Mouse (Mus musculus) ovary, postnatal 14 days (tissue): Measurements from ENCODE around the gene Fcgr1.
"Not testable (repeated sequence)": the region's sequence is repeated elsewhere in the genome, so short reads cannot be mapped to it uniquely, and the experiment has no call there.

Experiments used
- DNase-seq: peaks from one replicate; pipeline ENCODE4 v3.0.0; 2022; ENCODE audit warnings: low spot score

Gene Fcgr1

DNA sequence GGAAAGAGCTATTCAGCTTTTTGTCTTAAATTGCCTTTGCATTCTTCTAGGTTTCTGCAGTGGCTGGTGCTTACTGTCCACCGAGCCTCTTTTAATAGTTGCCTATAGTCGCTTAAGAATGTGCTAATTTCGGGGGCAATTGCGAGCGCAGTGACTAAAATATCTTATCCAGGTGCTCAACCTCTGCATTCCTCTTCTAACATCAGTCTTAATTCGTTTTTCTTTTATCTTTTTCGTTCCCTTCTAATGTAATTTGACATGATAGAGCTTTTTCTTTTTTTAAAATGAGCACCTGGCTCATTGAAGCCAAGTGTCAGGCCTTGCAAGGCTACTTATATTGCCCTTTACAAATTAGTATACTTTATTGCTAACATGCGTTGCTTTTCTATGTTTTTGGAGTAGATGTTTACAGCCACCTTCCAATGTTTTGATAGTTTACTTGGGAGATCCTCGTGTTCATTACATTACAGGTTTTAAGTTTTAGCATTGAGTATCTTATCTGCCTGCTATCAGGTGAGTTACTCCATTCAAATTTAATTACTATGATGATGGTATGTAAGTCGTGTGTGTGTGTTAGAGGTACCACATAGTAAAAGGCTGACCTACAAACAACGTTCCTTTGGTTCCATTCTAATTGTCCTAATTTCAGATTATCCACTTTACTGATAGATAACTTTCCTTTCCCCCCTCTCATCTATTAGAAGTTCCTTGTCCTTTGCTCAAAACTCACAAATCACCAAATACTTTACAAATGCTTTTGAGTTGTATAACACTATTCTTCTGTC is 46.2 kb downstream of the Fcgr1 start:
- DNase-seq = no peak

DNA sequence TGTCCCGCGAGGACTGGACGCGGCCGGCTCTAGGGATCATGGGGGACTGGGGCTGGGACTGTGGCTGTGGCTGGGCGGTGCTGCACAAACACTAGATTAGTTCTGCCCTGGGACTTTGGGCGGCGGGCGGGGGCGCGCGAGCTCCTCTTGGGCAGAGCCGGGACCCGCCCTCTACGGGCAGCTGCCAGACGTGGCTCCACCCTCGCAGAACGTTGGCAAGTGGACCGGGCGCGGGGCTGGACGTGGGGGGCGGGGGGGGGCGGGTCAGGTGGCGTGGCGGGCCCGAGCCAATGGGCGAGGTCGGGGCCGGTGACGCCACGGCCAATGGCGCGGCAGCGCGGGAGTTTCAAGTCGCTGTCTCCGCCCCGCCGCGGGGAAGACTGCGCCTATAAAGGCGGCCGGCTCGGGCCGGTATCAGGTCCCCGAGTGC is 47.3 kb downstream of the Fcgr1 start, which contains the start of gene Hist2h3c1:
Hist2h3c1 (plus strand) TSS at position 259 of the 430 bp plus-strand sequence.
- DNase-seq = not testable (repeated sequence)

DNA sequence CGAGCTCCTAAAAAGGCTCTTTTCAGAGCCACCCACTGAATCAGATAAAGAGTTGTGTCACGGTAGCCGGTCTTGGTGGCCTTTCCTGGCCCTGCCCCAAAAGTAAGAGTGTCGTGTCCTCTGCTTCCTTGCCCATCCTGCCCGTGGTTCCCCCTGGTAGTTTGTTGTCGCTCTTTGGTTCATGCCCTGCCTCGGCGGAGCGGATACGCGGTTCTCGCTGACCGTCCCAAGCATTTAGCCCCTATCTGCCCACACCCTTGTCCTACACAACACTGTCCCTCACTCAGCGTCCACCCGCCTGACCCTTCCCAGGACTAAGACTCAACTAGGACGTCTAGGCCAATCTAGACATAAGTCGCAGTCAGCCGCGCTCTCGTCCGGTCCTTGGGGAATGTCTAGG is 47.8 kb downstream of the Fcgr1 start:
- DNase-seq = not testable (repeated sequence)

DNA sequence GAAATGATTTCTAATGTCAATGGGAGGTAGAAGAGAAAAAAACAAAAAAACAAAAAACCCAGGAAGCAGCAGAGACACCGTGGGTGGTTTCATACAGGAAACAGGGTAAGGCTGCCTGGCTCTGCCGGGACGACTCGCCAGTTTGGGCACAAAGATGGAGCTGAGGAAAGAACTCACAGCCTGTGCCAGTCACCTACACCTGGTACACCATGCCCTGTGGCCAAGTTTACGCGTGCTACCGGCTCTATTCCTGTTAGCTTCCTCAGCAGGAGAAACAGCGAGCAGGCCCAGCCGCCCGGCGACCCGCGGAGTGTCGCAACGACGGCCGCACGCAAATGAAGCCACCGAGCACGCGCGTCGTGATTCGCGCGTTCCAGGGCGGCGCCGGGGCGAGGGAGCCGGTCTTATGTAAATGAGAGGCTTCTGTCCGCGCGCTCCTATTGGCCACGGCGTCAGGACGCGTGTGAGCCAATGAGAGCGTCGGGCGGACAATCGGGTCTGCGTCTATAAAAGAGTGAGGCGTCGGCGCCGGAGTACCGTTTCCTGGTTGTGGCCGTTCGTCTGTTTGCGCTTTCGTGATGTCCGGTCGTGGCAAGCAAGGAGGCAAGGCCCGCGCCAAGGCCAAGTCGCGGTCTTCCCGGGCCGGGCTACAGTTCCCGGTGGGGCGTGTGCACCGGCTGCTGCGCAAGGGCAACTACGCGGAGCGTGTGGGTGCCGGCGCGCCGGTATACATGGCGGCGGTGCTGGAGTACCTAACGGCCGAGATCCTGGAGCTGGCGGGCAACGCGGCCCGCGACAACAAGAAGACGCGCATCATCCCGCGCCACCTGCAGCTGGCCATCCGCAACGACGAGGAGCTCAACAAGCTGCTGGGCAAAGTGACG is 48.5 kb downstream of the Fcgr1 start, which contains the start of gene Hist2h2aa1:
Hist2h2aa1 (plus strand) TSS at position 495 of the 884 bp plus-strand sequence.
- peak; percentile 69 for DNase-seq

DNA sequence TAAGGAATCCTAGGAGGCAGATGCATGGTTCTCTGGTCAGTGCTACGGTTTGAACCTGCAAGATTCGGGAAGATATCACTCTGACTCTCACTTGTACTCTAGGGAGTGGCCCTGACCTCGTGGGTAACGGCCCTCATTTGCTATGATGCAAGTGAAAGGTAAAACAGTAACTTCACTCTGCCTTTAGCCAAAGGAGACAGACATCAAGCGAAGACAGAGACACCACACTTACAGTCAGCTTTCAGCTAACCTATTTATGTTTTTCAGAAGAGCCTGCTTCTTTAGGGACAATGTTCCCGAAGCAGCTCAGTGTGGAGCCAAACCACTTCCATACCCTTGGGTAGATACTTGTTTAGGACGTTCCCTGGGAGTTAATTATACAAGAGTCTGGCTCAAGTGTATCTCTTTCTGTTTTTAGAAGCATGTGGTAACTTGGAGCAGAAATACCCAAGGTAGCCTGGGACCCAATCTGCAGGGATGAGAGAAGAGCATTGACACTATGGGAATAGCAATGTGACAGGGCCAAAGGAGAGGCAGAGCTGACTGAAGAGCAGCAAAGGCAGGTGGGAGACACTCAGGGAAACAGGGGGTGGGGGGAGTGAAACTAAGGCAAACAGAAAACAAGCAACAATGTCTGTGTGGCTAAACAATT is 49.7 kb downstream of the Fcgr1 start:
- DNase-seq = no peak

- DNase-seq = no peak
Observed at GRCm38 (mm10) chr3:96240799-96241197, 53.0 kb downstream of the Fcgr1 start.

DNA sequence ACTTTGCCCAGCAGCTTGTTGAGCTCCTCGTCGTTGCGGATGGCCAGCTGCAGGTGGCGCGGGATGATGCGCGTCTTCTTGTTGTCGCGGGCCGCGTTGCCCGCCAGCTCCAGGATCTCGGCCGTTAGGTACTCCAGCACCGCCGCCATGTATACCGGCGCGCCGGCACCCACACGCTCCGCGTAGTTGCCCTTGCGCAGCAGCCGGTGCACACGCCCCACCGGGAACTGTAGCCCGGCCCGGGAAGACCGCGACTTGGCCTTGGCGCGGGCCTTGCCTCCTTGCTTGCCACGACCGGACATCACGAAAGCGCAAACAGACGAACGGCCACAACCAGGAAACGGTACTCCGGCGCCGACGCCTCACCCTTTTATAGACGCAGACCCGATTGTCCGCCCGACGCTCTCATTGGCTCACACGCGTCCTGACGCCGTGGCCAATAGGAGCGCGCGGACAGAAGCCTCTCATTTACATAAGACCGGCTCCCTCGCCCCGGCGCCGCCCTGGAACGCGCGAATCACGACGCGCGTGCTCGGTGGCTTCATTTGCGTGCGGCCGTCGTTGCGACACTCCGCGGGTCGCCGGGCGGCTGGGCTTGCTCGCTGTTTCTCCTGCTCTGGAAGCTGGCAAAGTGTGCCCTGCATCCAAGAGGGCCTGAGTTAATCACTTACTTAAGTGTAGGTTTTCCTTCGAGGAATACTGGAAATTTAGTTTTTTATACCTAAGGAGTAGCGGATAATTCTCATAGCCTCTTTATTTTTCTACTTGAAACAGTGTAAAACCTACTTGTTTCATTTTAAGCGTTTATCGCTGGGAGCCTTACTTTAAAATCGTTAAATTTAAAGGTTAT is 53.6 kb downstream of the Fcgr1 start, which contains the start of gene Hist2h2aa2:
Hist2h2aa2 (minus strand) TSS at position 328 of the 850 bp plus-strand sequence.
- DNase-seq = peak; percentile 89

DNA sequence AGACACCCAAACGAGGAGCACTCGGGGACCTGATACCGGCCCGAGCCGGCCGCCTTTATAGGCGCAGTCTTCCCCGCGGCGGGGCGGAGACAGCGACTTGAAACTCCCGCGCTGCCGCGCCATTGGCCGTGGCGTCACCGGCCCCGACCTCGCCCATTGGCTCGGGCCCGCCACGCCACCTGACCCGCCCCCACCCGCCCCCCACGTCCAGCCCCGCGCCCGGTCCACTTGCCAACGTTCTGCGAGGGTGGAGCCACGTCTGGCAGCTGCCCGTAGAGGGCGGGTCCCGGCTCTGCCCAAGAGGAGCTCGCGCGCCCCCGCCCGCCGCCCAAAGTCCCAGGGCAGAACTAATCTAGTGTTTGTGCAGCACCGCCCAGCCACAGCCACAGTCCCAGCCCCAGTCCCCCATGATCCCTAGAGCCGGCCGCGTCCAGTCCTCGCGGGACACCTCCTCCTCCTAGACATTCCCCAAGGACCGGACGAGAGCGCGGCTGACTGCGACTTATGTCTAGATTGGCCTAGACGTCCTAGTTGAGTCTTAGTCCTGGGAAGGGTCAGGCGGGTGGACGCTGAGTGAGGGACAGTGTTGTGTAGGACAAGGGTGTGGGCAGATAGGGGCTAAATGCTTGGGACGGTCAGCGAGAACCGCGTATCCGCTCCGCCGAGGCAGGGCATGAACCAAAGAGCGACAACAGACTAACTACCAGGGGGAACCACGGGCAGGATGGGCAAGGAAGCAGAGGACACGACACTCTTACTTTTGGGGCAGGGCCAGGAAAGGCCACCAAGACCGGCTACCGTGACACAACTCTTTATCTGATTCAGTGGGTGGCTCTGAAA is 54.6 kb downstream of the Fcgr1 start, which contains the start of gene Hist2h3c2:
Hist2h3c2 (minus strand) TSS at position 174 of the 840 bp plus-strand sequence.
- DNase-seq = not testable (repeated sequence)

DNA sequence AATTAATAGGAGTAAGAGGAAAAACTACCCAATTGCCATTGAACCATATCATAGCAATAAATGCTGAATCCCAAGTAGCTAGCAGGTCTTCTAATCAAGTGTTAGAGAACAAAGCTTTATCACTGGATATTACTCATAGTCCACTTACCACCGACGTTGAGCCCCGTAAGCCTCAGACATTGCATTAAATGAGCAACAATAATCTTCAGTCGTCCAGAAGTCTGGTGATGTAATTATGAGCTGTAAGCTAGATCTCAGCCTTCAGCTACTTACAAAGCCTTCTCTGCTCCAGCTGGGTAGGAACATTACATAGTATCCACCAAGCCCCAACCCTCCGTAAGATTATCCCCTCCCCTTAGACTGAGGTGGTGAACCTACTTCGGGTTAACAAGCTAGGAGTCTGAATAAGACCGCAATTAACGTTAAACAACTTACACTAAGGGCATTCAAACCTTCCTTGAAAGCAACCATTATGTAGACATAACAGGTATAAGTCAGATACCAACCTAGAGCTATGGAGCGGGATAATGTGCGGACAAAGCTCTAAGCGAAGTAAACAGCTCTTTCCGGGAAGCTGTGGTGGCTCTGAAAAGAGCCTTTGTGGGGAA is 55.8 kb downstream of the Fcgr1 start:
- DNase-seq = no peak

DNA sequence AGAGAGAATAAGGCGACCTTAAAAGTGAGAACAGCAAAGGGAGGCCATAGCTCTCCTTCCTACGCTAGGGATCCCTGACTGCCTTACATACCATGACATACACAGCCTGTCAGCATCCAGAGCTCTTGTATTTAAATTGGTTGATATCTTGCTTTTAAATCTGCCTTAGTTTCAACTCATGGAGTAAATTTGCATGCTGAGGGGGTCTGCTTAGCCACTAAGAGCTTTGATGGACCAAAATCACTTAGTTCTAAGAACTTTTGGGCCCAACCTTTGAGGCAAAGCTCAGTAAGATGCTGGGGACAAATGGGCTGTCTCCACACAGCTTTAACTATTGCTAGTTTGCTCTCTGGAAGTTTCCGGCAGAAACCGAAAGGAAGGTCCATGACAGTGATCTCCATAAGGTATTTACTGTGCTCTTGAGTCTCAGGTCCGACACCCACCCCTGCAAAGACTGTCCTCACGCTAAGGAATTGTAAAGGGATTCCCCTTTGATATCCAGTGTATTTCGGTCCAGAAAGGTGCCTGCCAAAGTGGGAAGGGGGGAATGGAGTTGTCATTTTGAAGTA is 56.4 kb downstream of the Fcgr1 start:
- DNase-seq = no peak

DNA sequence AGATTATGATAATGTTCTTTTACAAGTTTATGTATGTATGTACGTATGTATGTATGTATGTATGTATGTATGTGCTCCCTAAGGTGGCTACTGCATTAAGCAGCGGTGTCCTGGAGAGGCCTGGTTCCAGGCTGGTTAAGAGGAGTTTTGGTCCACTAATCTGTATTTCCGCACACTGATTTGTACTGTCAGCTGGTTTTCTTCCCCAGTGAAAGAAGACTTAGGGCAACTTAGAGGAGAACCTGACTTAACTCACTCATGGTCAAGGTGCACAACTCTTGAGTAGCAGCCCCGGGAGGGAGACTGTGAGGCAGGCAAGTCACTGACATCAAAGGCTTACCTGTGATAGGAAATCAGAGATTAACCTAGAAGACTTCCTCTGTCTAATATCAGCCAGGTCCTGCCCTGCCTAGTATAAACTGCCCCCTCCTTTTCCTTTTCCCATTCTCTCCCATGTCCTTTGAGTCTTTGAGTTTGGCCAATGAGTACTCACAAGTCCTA is 56.9 kb downstream of the Fcgr1 start:
- DNase-seq = no peak

- DNase-seq = no peak
Observed at GRCm38 (mm10) chr3:96235836-96236235, 57.9 kb downstream of the Fcgr1 start.

DNA sequence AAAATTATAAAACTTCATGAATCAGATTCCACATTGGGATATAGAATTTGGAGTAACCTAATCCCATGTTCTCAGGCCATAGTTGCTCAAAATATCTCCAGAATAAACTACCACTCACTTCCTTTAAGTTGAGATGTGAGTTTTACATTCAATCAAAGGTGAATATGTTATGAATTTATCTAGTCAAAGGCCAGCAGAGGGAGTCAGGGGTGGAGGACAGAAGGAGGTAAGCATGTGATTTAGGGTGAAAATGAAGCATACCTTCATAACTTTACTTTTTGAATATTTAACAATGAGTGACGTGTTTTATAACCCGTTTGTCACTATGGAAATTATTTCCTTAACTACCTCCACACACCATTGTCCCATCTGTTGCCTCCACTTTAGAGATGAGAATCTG is 58.9 kb downstream of the Fcgr1 start:
- DNase-seq = no peak
